Mouse (Mus musculus): ENCODE measurements around the gene Gna12.
A peak's percentile ranks its signal among the peaks of the same experiment; 100 is the strongest.

Gna12 gene

DNA sequence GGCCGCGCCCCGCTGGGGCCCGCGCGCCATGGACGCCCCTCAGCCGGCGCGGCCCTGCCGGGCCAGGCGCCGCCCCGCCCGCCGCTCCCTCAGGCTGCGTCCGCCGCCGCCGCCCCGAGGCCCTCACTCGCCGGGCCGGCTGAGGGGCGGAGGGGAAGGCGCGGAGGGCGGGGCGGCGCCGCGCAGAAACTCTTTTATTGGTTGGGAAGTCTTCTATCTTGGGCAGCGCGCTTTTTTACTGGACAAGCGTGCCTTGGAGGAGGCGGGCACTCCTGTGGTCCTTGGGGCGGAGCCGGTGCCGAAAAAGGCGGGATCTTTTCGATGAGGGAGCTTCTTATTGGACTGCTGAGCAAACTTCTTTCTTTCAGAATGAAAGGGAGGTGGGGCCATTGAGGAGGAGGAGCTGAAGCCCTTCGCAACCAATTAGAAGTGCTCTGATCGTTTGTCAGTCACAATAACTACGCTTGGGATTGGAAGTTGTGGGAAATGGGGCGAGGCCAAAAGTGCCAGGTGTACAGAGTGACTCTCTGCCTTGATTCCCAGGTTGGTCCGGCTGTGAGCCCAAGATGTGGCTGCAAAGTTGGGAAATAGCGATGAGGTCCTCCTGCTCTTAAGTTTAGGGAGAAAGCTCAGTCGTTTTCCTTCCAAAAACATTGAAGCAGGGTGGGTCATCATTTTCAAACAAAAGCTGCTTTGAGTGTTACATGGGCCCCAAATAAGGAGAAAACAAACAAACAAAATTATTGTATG, at the start of gene Gna12:
Gene Gna12, minus strand, starts transcription at position 118 of the 750 bp plus-strand sequence.
- DNase-seq (ENCODE audit: low spot score): peak; percentile 99

DNA sequence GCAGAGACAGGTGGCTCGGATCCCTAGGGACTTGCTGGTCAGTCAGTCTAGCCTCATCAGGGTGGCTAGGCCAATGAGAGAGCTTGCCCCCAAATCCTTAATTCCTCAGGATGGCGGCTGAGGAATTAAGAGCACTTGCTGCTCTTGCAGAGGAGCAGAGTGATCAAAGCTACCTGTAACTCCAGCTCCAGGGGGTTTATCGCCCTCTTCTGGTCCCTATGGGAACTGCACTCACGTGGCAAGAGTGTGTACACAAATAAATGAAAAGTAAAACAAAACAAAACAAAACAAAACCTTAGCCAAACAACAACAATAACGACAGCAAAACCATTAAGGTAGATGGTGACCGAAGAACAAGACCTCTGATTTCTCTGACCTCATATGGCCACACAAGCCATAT, 48.4 kb upstream of the Gna12 start:
- no peak for DNase-seq (ENCODE audit: low spot score)

DNA sequence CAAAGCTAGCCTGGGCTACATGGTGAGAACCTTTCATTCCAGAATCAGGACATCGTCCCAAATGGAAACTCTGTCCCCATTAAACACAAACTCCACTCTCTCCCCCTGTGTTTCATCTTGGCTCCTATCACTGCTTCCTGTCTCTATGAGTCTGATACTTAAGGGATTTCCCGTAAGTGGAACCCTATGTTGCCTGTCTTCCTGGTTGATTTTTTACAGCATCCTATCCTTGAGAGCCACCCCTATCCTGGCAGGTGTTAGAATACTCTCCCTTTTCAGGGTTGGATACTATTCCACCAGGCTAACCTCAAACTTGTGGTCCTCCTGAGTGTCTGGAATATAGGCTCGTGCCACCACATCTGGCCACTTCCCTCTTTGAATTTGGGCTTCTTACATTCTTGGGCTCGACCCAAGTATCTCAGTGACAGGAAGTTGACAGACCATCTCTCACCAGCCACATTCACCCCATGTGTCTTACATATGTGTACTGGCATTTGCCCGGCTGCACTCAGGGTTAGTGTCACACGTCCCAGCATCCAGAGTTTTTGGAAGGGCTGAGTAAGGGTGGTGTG, 43.6 kb upstream of the Gna12 start:
- no peak for DNase-seq (ENCODE audit: low spot score)

- peak; percentile 83 for DNase-seq (ENCODE audit: low spot score)
Measured at GRCm38 (mm10) chr5:140873039-140873551, 42.9 kb upstream of the Gna12 start.

- peak; percentile 49 for DNase-seq (ENCODE audit: low spot score)
Measured at GRCm38 (mm10) chr5:140872532-140873038, 42.4 kb upstream of the Gna12 start.

- DNase-seq (ENCODE audit: low spot score): no peak
Measured at GRCm38 (mm10) chr5:140871241-140871640, 41.0 kb upstream of the Gna12 start.

- DNase-seq (ENCODE audit: low spot score): no peak
Measured at GRCm38 (mm10) chr5:140869034-140869433, 38.8 kb upstream of the Gna12 start.

GRCm38 (mm10) chr5:140859730-140860129, 29.5 kb upstream of the Gna12 start:
- no peak for DNase-seq (ENCODE audit: low spot score)

DNA sequence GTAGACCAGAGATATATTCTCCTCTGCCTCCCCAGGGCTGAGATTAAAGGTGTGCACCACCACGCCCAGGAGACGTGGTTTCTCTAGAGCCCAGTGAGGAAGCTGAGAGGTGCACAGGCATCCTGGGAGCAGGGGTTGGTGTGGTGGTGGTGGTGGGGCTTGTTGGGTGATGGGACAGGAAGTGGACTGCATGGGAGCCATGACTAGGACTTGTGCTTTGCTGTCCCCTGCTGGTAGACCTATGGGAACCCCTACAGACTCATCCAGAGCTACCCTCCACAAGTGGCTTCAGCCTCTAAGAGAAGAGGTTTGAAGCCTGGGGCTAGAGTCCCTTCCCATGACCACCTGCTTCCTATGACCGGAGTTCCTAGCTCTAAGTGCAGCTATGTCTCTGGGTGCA, 28.1 kb upstream of the Gna12 start:
- DNase-seq (ENCODE audit: low spot score): no peak

DNA sequence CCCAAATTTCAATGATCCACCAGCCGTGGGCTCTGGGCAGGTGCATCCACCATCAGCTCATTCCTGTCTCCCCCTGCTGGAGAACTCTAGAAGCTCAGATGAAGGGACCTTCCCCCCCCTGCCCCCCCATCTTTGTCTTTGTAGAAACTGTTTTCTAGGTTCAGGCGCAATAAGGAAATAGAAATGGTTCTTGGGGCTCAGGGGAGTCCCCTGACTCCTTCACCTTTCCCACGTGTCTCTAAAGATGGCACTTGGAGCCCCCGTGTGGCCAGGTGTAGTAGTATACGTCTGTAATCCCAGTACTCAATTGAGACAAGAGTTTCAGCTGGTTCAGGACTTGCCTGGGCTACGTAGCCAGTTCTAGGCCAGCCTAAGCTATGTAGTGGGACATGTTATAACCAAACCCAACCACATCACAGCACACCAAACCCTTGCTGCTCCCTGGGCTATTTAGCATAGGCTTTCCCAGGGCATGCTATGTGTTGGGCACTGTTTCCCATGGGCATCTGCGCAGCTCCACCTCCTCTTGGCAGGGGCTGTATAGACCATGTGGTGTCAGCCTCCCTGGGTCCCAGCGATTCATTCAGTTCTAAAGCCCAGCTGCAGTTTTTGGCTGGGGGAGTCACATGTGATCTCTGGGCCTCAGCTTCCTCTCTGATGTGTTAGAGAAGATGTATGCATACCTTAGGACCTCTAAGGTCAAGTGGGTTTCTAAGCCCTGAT, 27.4 kb upstream of the Gna12 start:
- no peak for DNase-seq (ENCODE audit: low spot score)

- DNase-seq (ENCODE audit: low spot score): no peak
Measured at GRCm38 (mm10) chr5:140855909-140856530, 25.8 kb upstream of the Gna12 start.

- no peak for DNase-seq (ENCODE audit: low spot score)
Measured at GRCm38 (mm10) chr5:140854700-140855099, 24.5 kb upstream of the Gna12 start.

DNA sequence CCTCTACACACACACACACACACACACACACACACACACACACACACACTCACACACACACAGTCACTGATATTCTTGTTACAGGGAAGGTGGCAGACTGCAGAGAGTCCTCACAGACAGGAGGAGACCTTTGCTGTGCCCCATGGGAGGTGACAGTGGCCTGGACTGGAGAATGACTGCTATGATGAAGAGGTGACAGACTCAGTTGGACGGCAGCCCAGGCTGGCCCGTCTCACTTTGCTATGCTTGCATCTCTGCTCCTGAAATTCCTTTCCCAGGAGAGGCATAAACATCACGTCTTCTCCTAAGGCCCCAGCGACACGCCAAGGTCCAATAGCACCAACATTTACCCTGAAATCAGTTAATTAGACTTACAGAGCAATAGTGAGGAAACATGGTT, 23.5 kb upstream of the Gna12 start:
- no peak for DNase-seq (ENCODE audit: low spot score)

DNA sequence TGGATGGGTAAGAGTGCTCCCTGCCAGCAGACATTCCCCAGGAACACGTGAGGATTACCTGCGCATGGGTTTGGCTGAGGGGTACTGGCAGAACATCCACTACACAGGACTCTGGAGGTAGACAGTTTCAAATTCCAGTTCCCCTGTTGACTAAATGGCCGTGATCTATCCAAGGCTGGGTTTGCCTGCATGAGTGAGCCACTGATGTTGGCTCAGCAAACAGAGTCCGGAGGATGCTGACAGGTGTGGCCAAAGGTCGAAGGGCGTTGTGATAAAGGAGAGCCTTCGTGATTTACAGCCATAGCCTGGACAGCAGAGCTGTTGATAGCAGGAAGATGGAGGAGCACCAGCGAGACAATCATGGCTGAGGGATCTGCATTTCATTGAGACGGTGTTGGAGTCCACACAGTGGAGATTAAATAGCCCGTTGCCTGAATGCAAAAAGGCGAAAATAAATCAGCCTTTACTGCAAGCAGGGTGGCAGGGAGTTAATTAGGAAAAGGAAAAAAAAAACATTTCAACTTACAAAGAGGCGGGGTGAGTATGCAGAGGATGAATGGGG, 22.3 kb upstream of the Gna12 start:
- DNase-seq (ENCODE audit: low spot score): no peak

DNA sequence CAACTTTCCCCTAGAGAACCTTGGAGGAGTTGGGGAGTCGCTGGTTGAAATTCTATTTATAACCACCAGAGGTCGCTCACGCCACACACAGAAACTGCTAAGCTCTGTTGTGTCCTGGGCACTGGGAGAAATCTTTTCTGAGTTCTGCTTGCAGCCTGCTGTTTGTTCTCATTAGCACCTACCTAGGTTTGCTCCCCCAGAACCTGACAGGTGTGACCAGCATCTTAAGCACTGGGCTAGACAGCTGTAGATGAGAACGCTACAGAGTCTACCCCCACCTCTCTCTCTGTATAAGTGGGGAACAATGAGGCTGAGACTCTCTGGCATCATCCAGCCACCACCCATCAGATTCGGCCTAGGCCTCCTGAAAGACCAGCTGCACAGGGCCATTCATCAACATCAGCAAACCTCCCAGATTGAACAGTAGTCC, 17.1 kb upstream of the Gna12 start:
- DNase-seq (ENCODE audit: low spot score): peak; percentile 35

DNA sequence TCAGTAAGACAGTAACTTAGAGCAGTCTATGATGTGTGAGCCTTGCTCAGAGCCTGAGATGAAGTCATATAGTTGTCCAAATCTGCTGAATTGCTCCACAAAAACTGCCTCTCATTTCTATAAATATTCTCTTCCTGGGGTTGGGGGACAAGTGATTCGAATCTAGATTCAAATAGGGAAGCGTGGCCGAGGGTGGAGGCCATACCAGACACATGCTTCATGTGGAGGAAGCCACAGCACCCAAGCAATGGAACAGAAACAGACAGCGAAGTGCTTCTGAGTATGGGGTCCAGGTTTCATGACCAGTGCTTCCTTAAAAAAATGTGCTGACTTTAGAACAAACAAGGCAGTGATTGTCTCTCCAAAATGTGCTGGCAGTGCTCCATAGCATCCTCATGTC, 11.7 kb upstream of the Gna12 start:
- no peak for DNase-seq (ENCODE audit: low spot score)

DNA sequence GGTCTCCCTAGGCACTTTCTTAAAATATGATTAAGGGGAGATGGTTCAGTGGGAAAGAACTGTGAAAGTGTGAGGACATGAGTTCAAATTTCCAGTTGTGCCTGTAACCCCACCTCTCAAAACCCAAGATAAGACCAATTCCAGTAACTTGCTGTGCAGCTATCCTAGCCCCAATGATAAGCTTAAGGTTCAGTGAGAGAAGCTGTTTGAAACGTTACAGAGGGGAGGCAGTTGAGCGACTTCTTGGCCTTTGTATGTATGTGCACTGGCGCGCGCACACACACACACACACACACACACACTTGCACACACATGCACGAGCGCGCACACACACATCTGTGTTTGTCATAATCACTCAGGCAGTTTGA, 817 bp upstream of the Gna12 start:
- no peak for DNase-seq (ENCODE audit: low spot score)

DNA sequence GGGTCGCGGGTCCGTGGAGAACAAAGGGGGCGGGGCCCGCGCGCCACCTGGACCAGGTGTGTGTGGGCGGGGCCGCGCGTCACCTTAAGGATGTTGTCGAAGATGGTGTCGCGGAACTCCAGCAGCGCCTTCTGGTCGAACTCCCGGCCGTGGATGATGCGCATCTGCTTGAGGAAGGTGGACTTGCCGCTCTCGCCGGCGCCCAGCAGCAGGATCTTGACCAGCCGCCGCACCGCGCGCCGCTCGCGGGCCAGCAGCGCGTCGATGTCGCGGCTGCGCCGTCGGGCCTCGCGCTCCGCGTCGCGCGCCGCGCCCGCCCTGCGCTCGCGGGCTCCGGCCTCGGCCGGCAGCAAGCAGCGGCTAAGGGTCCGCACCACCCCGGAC, 328 bp downstream of the Gna12 start:
- DNase-seq (ENCODE audit: low spot score): peak; percentile 75

DNA sequence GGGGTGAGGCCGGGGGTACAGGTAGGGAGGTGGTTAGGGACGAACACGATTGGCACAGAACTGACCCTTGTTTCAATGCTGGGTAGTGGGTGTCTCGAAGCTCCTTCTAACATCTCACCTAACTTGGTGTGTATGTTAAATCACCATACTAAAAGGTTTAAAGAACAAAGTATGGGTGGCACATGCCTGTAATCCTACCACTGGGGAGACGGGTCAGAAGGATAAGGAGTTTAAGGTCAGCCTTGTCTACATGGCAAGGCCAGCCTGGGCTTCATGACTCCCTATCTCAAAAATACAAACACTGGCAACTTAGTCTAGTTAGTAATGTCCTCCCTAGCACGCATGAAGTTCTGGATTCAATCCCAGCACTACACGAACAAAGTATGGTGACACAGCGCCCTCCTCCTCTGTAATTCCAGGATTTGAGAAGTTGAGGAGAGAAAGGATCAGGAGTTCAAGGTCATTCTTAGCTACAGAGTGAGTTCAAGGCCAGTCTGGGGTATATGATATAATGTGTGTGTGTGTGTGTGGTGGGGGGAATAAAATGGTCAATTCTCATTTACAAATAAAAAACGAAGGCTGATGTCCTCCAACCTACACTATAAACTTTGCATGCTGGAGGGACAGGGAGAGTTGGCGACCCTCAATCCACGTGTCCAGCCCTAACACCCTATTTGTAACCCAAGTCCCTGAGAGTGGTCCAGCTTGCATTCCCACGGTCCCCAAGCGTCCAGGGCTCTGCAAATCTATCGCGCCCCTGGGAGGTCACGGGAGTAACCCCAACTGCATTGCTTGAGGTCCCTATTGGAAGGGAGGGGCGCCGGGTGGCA, 935 bp downstream of the Gna12 start:
- DNase-seq (ENCODE audit: low spot score): peak; percentile 67

- DNase-seq (ENCODE audit: low spot score): no peak
Measured at GRCm38 (mm10) chr5:140828363-140828762, 1.9 kb downstream of the Gna12 start.

DNA sequence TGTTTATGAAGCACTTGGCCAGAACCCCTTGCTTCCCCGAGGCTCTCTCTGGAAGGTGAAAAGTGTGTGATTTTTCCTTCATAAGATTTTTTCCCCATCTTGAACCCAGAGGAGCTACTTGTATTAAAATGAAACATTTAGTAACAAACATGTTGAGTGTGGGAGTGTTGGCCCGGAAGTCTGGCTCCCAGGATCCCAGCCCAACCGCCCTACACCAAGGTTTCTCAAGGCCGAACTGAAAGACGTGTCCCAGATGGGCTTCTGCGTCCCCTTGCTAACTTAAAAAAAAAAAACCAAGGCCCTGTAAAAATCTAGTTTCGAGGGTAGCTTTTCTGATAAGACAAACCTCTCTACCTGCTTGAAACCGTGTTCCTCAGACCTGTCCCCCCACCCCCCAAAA, 2.3 kb downstream of the Gna12 start:
- DNase-seq (ENCODE audit: low spot score): peak; percentile 78

All from testis, postnatal 14 days (tissue).